Mouse (Mus musculus) spleen, adult 12 weeks (tissue): ENCODE results near the gene Sh3pxd2b.

Source experiments
- DNase-seq: peaks from one replicate; pipeline ENCODE4 v3.0.0; 2022; ENCODE audit warnings: low spot score

Gene Sh3pxd2b

DNA sequence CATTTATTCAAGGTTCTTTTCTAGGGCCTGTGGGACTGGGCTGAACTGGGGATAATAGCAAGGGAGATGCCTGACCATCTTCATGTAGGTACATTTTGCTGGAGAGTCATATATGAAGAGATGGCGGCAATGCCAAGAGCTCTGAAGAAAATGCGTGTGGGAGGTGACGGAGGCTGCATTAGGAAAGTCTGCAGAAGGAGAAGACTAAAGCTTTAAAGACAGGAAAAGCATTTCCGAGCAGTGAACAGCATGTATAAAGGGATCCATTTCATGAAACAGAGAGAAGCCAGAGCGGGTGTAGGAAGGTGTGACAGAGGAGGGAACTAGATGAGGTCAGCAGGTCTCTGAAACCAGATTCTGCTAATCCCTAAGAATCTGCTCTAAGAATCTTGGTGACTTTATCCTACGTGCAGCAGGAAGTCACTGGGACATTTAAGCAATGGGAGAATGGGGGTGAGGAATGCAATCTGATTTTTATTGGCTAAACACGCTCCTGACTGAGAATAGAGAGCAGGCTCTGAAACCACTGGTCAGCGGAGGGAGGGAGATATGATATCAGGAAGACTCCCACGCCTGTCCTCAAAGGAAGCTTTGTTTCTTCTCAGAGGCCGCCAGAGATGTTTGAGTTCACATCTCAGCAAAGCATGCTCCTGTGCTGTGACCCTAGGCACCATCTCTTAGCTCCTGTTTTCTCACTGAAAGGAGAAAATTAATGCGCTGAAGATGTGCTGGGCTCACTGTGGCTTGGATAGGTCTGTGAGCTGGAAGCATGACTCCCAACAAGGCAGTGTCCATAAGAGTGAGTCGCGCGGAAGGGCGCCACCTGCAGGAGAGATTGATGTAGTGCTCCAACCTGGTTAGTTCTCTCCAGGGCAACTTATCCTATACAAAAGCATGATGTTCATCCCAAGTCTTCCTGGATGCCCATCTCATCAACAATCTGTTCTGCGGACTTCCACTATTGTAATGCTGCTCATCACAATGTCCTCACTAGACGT is 6.8 kb upstream of the Sh3pxd2b start:
- peak; percentile 35 for DNase-seq

DNA sequence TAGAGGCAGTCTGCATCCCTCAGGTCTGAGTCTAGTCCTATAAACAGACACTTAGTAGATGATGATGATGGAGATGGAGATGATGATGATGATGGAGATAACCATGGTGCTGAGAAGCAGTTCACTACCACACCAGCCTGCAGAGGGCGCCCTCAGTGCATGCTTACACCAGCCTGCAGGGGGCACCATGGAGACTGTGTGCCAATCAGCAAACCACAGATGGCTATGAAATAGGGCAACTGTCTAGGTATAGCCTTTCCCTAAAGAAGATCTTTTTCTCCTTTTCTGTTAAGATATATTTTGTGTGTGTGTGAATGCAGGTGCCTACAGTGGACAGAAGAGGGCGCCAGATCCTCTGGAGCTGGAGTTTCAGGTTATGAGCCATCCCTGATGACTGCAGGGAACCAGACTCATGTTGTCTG is 4.8 kb upstream of the Sh3pxd2b start:
- DNase-seq, result peak; percentile 42

- DNase-seq, result no peak
Measured at GRCm38 (mm10) chr11:32343350-32343749, 4.3 kb upstream of the Sh3pxd2b start.

DNA sequence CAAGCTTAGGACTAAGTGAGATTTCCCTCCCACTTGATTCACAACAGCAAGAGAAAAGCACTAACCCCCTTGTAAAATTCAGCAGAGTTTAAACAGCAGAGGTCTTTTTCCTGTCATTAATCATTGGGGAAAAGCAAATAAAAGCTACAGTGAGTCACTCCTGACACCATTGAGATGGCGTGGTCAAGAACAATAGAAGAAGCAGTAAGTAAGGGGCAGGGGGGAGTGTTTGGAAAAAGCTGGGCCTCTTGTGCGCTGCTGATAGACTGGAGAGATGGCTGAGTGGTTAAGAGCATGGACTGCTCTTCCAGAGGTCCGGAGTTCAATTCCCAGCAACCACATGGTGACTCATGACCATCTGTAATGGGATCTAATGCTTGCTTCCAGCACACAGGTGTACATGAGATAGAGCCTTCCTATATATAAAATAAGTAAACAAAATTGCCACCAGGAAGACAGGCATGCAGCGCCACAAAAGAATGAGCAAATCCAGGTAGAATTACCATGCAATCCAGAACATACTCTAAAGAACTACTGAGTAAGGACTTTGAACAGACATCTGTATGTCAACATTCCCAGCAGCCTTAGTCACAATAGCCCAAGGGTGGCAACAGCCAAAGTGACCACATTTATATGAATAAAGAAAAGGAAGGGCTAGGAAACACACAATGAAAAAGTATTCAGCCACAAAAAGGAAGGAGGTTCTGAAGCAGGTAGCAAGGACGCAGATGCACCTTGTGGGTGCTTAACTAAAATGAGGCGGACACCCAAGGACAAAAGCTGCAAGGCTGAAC is 1.9 kb upstream of the Sh3pxd2b start:
- no peak for DNase-seq

GRCm38 (mm10) chr11:32347264-32347606 is 385 bp upstream of the Sh3pxd2b start:
- no peak for DNase-seq

- DNase-seq, result no peak
Measured at GRCm38 (mm10) chr11:32348433-32349283, 1.0 kb downstream of the Sh3pxd2b start.

DNA sequence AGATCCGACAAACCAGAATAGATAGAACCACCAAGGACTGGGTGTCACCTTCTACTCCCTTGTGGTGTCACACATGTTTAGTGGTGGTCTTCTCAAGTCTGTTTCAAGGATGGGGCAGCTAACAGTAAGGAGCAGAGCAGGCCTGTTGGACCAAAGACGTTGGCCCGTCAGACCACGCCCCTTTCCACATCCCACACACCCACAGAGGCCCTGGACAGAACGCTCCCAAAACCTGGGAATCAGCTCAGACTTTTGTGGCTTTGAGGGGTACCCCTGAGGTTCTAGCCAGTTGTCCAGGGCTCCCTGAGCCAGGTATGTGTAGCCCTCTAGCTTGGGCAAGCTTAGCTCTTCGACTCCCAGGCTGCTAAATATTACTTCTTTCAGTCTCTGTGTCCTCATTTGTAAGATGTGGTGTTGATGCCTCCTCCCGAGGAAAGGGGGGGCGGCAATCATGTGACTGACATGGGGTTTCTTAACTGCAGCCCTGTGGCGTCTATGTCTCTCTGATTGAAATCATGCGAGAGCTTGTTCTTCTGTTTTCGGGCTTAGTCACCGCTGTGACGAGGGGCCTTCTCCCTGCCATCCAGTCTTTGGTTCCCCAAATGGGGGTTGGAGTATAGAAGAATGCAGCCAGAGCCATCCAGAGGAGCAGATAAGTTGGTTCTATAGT is 1.8 kb downstream of the Sh3pxd2b start:
- no peak for DNase-seq

- no peak for DNase-seq
Measured at GRCm38 (mm10) chr11:32352946-32353345, 5.3 kb downstream of the Sh3pxd2b start.

- no peak for DNase-seq
Measured at GRCm38 (mm10) chr11:32355377-32355776, 7.8 kb downstream of the Sh3pxd2b start.

- no peak for DNase-seq
Measured at GRCm38 (mm10) chr11:32357686-32358085, 10.1 kb downstream of the Sh3pxd2b start.

DNA sequence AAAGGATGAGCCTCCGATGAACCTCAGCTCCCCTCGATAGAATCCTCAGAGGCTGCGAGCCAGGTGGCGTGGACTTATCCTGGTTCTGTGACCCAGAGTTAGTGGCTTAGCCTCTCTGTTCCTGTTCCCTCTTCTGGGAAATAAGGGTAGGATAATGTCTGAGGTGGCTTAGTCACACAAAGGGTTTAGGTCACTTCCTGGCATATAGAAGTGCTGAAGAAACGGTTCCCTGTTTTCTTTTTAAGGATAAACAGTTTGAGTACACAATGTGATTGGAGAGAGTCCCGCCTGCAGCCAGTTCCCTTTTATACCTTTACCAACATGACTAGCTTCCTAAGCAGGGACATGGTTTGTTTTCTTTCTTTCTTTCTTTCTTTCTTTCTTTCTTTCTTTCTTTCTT is 10.8 kb downstream of the Sh3pxd2b start:
- DNase-seq, result no peak

DNA sequence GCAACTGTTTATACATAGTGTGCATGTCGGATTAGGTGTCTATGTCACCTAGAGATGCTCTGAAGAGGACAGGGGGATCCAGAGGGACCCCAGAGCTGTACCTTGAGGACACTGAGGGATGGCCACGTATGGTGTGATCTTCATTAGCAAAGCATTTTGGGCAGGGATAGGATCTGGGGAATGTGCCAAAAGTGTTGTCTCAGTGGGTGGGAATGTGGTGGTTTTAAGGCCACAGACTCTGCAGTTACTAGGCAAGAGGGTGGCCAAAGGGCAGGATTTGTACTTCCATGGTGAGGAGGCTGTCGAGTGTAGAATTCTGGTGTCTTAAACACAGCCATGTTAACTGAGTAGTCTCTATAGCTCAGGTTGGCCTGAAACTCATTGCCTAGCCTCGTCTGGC is 11.9 kb downstream of the Sh3pxd2b start:
- no peak for DNase-seq

DNA sequence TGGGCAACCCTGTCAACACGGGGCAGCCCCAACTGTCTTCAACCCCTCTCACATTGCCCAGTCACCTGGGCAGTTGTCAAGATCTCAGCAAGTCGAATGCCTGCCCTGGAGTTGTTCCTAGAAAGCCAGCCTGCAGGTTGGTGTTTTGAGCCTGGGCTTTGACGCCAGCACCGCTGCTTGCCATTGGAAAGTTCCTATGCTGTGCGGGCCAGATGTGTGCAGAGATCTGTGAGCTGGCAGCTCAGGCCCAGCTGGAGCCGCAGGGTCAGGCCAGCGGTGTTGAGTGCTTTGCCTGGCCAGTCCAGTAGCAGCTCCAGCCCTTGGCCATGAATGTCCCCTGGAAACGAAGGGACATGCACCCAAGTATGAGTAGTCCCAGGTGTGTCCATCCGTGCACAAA is 14.2 kb downstream of the Sh3pxd2b start:
- DNase-seq, result no peak

DNA sequence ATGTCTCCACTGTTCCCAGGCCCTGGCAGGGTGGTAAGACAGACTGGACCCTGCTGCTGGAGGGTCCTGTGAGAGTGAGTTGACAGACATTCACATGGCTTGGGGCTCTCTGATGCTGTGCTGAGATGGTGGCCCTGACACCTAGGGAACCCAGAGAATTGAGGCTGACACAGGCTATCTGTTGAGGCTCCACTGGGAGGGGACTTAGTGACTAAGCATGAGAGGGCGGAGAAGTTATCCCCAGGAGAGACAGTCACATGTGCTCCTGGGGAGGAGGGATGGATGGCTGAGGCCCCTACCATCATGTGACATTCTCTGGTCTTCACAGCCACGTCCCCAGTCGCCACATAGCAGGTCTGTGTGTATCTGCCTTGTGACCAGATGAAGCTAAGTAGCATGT is 15.6 kb downstream of the Sh3pxd2b start:
- no peak for DNase-seq

GRCm38 (mm10) chr11:32363610-32364220 is 16.1 kb downstream of the Sh3pxd2b start:
- no peak for DNase-seq

GRCm38 (mm10) chr11:32364375-32364774 is 16.8 kb downstream of the Sh3pxd2b start:
- no peak for DNase-seq

DNA sequence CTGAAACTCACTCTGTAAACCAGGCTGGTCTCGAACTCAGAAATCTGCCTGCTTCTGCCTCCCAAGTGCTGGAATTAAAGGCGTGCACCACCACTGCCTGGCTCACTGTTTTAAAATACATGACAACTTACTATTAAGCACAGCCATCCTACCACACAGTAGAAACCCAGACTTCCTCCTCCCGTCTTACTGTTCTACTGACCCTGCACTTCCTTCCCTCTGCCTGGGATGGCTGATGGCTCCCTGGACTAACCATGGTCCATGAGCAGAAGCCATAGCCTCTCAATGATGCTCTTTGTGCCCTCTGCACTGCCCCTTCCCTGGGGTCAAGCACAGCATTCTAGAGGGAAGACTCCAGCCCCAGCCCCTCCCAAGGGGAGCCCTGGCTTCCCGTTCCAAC is 17.9 kb downstream of the Sh3pxd2b start:
- no peak for DNase-seq

DNA sequence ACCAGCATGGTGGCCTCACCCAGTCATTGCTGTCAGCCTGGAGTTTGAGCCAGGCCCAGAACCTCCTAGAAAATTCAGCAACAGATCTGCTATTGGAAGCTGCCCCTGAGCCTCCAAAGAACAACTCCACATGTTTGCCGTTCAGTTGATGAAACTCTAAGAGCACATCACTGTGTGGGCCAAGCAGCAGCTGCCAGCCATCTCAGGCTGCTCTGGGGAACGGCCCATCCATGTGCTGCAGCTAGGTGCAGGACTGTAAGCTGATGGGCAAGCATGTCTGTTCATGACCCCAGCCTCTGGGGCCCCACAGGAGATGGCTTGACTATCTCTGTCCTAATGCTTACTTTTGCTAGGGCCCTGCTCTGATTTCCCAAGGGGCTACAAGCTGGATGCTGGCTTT is 19.4 kb downstream of the Sh3pxd2b start:
- no peak for DNase-seq

GRCm38 (mm10) chr11:32368986-32369385 is 21.4 kb downstream of the Sh3pxd2b start:
- DNase-seq, result no peak

DNA sequence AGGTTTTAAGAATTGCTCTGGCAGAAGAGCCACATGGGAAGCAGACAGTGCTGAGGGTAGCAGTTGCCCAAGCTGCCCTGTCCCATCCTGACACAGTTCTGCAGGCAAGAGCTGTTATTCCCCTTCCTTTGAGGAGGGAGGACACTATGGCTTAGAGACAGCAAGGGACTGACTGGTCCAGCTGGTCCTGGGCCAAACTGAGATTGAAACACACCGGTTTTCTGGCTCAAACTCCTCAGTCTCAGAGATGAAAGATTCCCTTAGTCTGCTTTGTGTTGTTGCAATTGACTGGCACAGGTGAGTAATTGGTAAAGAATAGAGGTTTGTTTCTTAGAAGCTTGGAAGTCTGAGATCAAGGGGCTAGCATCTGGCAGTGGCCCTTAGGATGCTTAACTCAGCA is 23.3 kb downstream of the Sh3pxd2b start:
- DNase-seq, result no peak
